Mouse (Mus musculus) liver, embryonic 14.5 days (tissue): Measurements from ENCODE around the gene Grtp1. TPM values are rescaled to one million over a fixed set of nuclear protein-coding genes. Genes with fewer than 3 reads are reported as not detected.

ENCODE experiments used
- ATAC-seq: fragments of 200-750 bp; cut with Nextera tagmentation; 2 replicates; pipeline ENCODE4 v1.8.0; 2017; ENCODE audit warnings: moderate number of reproducible peaks, mild to moderate bottlenecking, moderate library complexity; ENCODE audit not compliant: insufficient read depth
- DNase-seq, 3 experiments: peaks; one replicate each; pipeline ENCODE4 v3.0.0-alpha.2; 2012 to 2013; ENCODE audit warnings: low read depth in 3 of 3, low spot score in 3 of 3
- H3K27ac ChIP-seq: fragments of 300-500 bp; sonication (generic); 2 replicates; pipeline ENCODE4 v1.5.1; 2014; ENCODE audit warnings: moderate library complexity, mild to moderate bottlenecking, control low read depth, inconsistent platforms
- H3K27me3 ChIP-seq: fragments of 300-500 bp; sonication (generic); 2 replicates; pipeline ENCODE4 v1.6.1; 2014; ENCODE audit warnings: mild to moderate bottlenecking, low read length, moderate library complexity; ENCODE audit not compliant: control insufficient read depth, insufficient read depth
- H3K36me3 ChIP-seq: fragments of 300-500 bp; sonication (generic); replicated peaks from 2 replicates; pipeline ENCODE4 v1.6.1; 2014; ENCODE audit warnings: low read depth; ENCODE audit not compliant: control insufficient read depth, insufficient read depth
- H3K4me1 ChIP-seq, 2 experiments: fragments of 200-500 bp in 1 of 2; fragments of 300-500 bp in 1 of 2; sonication (generic) in 1 of 2; replicated peaks; 2 replicates each; pipeline ENCODE4 v1.6.1; 2012 to 2014; ENCODE audit warnings: antibody characterized with exemption in 1 of 2, inconsistent platforms in 1 of 2, low read length in 1 of 2; ENCODE audit not compliant: control insufficient read depth in 2 of 2, insufficient read depth in 2 of 2
- H3K4me2 ChIP-seq: fragments of 300-500 bp; sonication (generic); 2 replicates; pipeline ENCODE4 v1.6.1; 2014; ENCODE audit warnings: low read depth, mild to moderate bottlenecking, control low read depth, moderate library complexity
- H3K4me3 ChIP-seq, 2 experiments: fragments of 200-500 bp in 1 of 2; fragments of 300-500 bp in 1 of 2; sonication (generic) in 1 of 2; 2 replicates each; pipeline ENCODE4 v1.5.1; 2012 to 2014; ENCODE audit warnings: low read depth in 2 of 2, low read length in 2 of 2, mild to moderate bottlenecking in 2 of 2, control low read depth in 1 of 2, inconsistent platforms in 1 of 2, moderate library complexity in 1 of 2; ENCODE audit not compliant: insufficient read depth in 1 of 2
- H3K9ac ChIP-seq: fragments of 300-500 bp; sonication (generic); replicated peaks from 2 replicates; pipeline ENCODE4 v1.6.1; 2014; ENCODE audit warnings: mild to moderate bottlenecking, control low read depth, moderate library complexity
- H3K9me3 ChIP-seq: fragments of 300-500 bp; sonication (generic); 2 replicates; pipeline ENCODE4 v1.6.1; 2016; ENCODE audit warnings: low read length, mixed read lengths; ENCODE audit not compliant: control insufficient read depth
- CTCF ChIP-seq: IDR thresholded peaks from 2 replicates; pipeline ENCODE4 v1.5.1; 2016; ENCODE audit warnings: antibody characterized with exemption, low read depth, control low read depth
- EP300 ChIP-seq: IDR thresholded peaks from 2 replicates; pipeline ENCODE4 v1.6.1; 2016; ENCODE audit warnings: antibody characterized with exemption, low read depth
- WGBS: fragments of 180-500 bp; shearing (Covaris S2); extraction: QIAGEN DNeasy Blood & Tissue Kit; methylation state at CpG from one replicate; pipeline ENCODE4 v1.1.7; 2014; ENCODE audit not compliant: insufficient replicate concordance; 5-methylcytosine and 5-hydroxymethylcytosine counted together
- polyA plus RNA-seq, 2 experiments: library from polyadenylated mRNA; depleted of rRNA in 1 of 2; stranded (reverse) in 1 of 2; unstranded in 1 of 2; fragments of >200 nt; fragmentation: Nextera tagmentation in 1 of 2; extraction: Ambion mirVana in 1 of 2; gene quantifications; 2 replicates each; pipeline versions ENCODE4 v1.2.1 to v1.2.3; 2012 to 2014

Gene Grtp1
- polyA plus RNA-seq, 2 experiments, result 5.7 to 9.5 TPM

DNA sequence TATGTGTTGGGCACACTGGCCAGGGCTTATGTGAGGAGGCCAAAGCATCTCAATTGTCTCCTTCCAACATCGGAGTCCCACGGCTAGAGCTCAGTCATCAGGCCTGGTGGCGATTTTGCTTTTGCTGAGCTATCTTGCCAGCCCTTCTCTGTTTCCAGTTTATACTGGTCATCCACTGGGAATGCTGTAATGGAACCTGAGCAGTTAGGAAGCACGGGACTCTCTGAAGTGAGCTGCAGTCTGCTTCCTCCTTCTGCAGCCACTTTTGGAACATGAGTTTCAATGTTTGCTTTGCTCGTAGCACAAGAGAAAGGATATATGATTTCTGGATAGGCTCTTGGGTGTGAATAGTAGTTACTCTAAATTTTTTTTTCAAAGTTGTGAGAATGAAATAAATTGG is 36.1 kb downstream of the Grtp1 start:
- H3K9me3 ChIP-seq, result no peaks in the 10 kb centered on the region
- H3K9ac ChIP-seq, result no peak overlapping the region; the same call in 1 of the 2 replicates
- H3K27me3 ChIP-seq, result no peaks in the 10 kb centered on the region
- 80% methylated on average over 5 of the region's 5 CpGs for WGBS
- H3K4me2 ChIP-seq, result peak overlapping the region; percentile 49; the same call in 1 of the 2 replicates
- peaks cover 36% of the 10 kb centered on the region in 2 experiments for H3K4me1 ChIP-seq
- ATAC-seq (no peak), DNase-seq (no peak)
- no peak overlapping the region for H3K4me3 ChIP-seq
- TF ChIP-seq CTCF, result no peak
- no peak for TF ChIP-seq EP300
- peaks cover 38% of the 10 kb centered on the region for H3K36me3 ChIP-seq
- H3K27ac ChIP-seq, result no peak overlapping the region

DNA sequence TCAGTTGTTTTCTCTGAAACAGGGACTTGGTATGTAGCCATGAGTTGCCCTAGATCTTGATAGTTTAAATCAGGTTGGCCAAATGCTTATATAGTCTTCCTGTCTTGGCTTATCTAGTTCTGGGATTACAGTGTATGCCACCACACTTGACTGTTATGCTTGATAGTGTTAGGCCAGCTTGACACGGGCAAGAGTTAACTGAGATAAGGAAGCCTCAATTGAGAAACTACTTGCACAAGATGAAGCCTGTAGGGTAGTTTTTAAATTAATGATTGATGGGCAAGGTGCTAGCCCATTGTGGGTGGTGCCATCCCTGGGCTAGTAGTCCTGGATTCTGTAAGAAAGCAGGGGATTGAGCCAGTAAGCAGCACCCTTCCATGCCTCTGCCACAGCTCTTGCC is 36.9 kb downstream of the Grtp1 start:
- Histone ChIP-seq H3K4me2 (peak overlapping the region; percentile 49), H3K9me3 (no peaks in the 10 kb centered on the region), H3K27ac (no peak overlapping the region; the same call in 1 of the 2 replicates), H3K9ac (no peak overlapping the region; the same call in 1 of the 2 replicates), H3K27me3 (no peaks in the 10 kb centered on the region), H3K36me3 (peaks cover 30% of the 10 kb centered on the region), H3K4me1 (peaks cover 36 to 39% of the 10 kb centered on the region in 2 experiments), H3K4me3 (no peak overlapping the region)
- TF ChIP-seq EP300, result peak; percentile 92
- TF ChIP-seq CTCF, result no peak
- peak; percentile 44 to 57 (median 50) for DNase-seq
- ATAC-seq, result peak; percentile 55
- 14% methylated on average over 1 of the region's 1 CpGs for WGBS

DNA sequence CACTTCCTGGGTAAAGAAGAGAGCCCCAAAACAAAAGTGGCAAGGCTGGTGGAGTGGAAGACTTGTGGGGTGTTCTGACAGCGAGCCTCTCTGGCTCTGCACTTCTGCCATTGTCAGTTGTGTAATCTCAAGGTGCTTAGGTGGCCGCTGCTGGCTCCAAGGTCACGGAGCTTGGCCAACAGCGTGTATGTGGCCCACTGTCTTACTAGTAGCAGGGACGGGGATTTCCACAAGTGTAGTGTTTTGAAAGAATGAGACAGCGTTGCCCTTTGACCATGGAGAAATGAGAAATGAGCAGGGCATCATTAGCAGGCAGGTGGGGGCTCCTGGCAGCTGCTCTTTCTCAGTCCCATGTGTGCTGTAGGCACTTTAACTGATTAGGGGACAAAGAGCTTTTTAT is 38.3 kb downstream of the Grtp1 start:
- Histone ChIP-seq H3K9me3 (no peaks in the 10 kb centered on the region), H3K27me3 (no peaks in the 10 kb centered on the region), H3K36me3 (peaks cover 16% of the 10 kb centered on the region), H3K9ac (no peak overlapping the region; the same call in 1 of the 2 replicates), H3K4me1 (peaks cover 36 to 42% of the 10 kb centered on the region in 2 experiments), H3K4me3 (0 out of 4 replicates have a peak overlapping the region, but pooled peaks of 1 of the 2 experiments have one; percentile 8), H3K27ac (no peak overlapping the region; the same call in 1 of the 2 replicates), H3K4me2 (peak overlapping the region; percentile 38; the same call in 1 of the 2 replicates)
- no peak for TF ChIP-seq EP300
- TF ChIP-seq CTCF, result no peak
- ATAC-seq (no peak), DNase-seq (no peak)
- WGBS, result 77% methylated on average over 6 of the region's 6 CpGs

DNA sequence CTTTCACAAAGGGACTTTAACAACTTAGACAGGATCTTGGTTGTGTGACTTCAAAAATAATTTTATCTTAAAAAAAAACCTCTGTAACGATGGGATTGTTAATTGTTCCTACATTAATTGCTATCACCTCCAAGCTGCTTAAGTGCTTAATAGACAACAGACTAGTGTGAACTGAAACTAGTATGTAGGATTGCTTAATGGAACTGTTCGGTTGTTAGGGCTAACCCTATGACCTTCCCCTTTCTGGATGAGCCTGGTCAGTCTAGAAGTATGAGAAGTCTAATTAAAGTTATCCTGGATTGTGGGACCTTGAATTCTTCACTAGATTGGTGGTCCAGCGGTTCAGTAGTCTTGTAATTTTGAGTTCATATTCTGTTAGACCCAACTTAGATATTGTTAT is 39.7 kb downstream of the Grtp1 start:
- H3K9ac ChIP-seq, result peak overlapping the region; percentile 92
- no peak for TF ChIP-seq EP300
- no peak for TF ChIP-seq CTCF
- WGBS, result 66% methylated on average over 3 of the region's 3 CpGs

DNA sequence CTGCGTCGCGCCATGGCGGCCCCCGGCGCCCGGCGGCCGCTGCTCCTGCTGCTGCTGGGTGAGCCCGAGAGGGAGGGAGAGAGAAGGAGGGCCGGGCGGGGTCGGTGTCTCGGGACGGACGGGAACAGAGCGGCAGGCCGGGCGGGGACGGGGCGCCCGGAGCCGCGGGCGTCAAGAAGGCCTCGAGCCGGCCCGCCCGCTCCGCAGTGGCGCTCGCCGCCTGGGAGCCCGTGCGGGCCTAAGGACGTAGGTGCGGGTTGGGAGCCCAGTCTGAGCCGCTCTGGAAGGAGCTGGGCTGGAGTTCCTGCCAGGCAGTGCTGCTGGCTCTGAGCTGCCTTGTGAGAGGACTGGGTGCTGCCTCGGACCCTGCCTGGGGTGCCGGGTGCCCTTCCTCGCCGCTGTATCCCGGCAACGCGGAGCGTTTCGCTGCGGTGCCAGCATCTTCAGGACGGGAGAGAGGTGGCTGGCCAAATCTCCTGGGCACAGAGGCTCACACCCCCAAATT is 41.0 kb downstream of the Grtp1 start:
- WGBS, result 1% methylated on average over 48 of the region's 49 CpGs
- H3K4me1 ChIP-seq, result peaks cover 36 to 42% of the 10 kb centered on the region in 2 experiments
- peak in 1 of 3 experiments; percentile 26 for DNase-seq

More for the DNA sequence above, 39.7 kb downstream of the Grtp1 start:
- ATAC-seq (no peak), DNase-seq (no peak)
- Histone ChIP-seq H3K9me3 (no peaks in the 10 kb centered on the region), H3K36me3 (peaks cover 4% of the 10 kb centered on the region), H3K4me2 (peak overlapping the region; percentile 86), H3K27me3 (no peaks in the 10 kb centered on the region), H3K4me1 (peaks cover 36 to 42% of the 10 kb centered on the region in 2 experiments), H3K27ac (no peak overlapping the region), H3K4me3 (peak overlapping the region; percentile 83 to 93)

More for the DNA sequence above, 41.0 kb downstream of the Grtp1 start:
- peak overlapping the region; percentile 60 for H3K27ac ChIP-seq
- no peaks in the 10 kb centered on the region; the same call in 1 of the 2 replicates for H3K36me3 ChIP-seq
- peak overlapping the region; percentile 92 for H3K9ac ChIP-seq
- peak overlapping the region; percentile 86 for H3K4me2 ChIP-seq
- no peak for TF ChIP-seq CTCF
- no peak for TF ChIP-seq EP300
- H3K27me3 ChIP-seq, result no peaks in the 10 kb centered on the region
- no peaks in the 10 kb centered on the region for H3K9me3 ChIP-seq
- peak overlapping the region; percentile 83 to 93 for H3K4me3 ChIP-seq
- ATAC-seq, result peak; percentile 73
